Mouse (Mus musculus): ENCODE results near the gene Nadk2.

DNA sequence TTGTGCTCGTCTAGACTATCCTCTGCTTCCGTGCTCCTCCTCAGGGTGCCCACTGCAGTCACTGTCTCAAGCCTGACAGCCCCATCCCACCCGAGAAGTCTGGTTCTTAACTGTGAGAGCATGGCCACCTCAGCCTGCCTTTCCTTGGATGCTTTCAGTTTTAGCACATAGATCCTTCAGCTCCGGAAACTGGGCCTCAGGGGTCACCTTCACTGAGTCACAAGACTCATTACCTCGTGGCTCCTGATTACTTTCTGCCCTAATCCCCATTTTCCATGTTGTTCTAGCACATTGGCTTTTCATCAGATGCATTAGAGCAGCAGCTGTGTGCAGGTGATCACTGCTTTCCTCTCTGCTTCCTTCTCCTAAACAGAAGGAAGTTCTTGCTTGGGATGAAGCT, 16.4 kb downstream of the Nadk2 start:
- TF ChIP-seq EP300 (optimal IDR thresholded peaks at IDR 0.05) (no peak), CTCF (IDR thresholded peaks at IDR 0.05; ENCODE audit: low read depth) (no peak)
